Mouse (Mus musculus): Measurements from ENCODE around the gene Litaf. TPM values are rescaled to one million over a fixed set of nuclear protein-coding genes. Genes with fewer than 3 reads are reported as not detected.

Gene Litaf
- total and polyA plus RNA-seq, 2 experiments from 2014 or later, result 28.2 to 31.6 TPM

GRCm38 (mm10) chr16:11069271-11069670, 3.3 kb upstream of the Litaf start:
- peaks cover 52% of the 10 kb centered on the region for H3K4me1 ChIP-seq (ENCODE audit: insufficient read depth, low read length)
- no peaks in the 10 kb centered on the region for H3K27me3 ChIP-seq (ENCODE audit: insufficient read depth, low read length)
- DNase-seq (ENCODE audit: low spot score) (no peak), ATAC-seq (no peak)
- peak overlapping the region; percentile 4; the same call in 1 of the 2 replicates for H3K27ac ChIP-seq
- H3K4me3 ChIP-seq (ENCODE audit: low read length), result no peak overlapping the region
- H3K4me2 ChIP-seq (ENCODE audit: low read depth, low read length), result 0 out of 2 replicates have a peak overlapping the region, but pooled peaks have one; percentile 10
- no peaks in the 10 kb centered on the region for H3K9me3 ChIP-seq (ENCODE audit: low read length)
- TF ChIP-seq CTCF (IDR thresholded peaks at IDR 0.05; ENCODE audit: low read depth), result no peak
- WGBS, result 66% methylated on average over 6 of the region's 6 CpGs
- H3K9ac ChIP-seq (replicated peaks; ENCODE audit: low read length), result no peak overlapping the region
- H3K36me3 ChIP-seq (ENCODE audit: insufficient read depth, low read length), result peaks cover 15% of the 10 kb centered on the region; the same call in 1 of the 2 replicates

- Histone ChIP-seq H3K27me3 (ENCODE audit: insufficient read depth, low read length) (no peaks in the 10 kb centered on the region), H3K4me1 (ENCODE audit: insufficient read depth, low read length) (peaks cover 52% of the 10 kb centered on the region), H3K4me3 (ENCODE audit: low read length) (no peak overlapping the region), H3K9ac (replicated peaks; ENCODE audit: low read length) (no peak overlapping the region), H3K36me3 (ENCODE audit: insufficient read depth, low read length) (peaks cover 9% of the 10 kb centered on the region; the same call in 1 of the 2 replicates), H3K27ac (no peak overlapping the region), H3K9me3 (ENCODE audit: low read length) (no peaks in the 10 kb centered on the region), H3K4me2 (ENCODE audit: low read depth, low read length) (peak overlapping the region; percentile 89; the same call in 1 of the 2 replicates)
- no peak for TF ChIP-seq CTCF (IDR thresholded peaks at IDR 0.05; ENCODE audit: low read depth)
- 93% methylated on average over 3 of the region's 3 CpGs for WGBS
- ATAC-seq (no peak), DNase-seq (ENCODE audit: low spot score) (no peak)
Measured at GRCm38 (mm10) chr16:11068666-11069065, 2.7 kb upstream of the Litaf start.

- Histone ChIP-seq H3K4me1 (ENCODE audit: insufficient read depth, low read length) (peaks cover 44% of the 10 kb centered on the region), H3K27ac (peak overlapping the region; percentile 98), H3K4me2 (ENCODE audit: low read depth, low read length) (peak overlapping the region; percentile 89), H3K36me3 (ENCODE audit: insufficient read depth, low read length) (no peaks in the 10 kb centered on the region; the same call in 1 of the 2 replicates), H3K9ac (replicated peaks; ENCODE audit: low read length) (peak overlapping the region; percentile 95), H3K4me3 (ENCODE audit: low read length) (peak overlapping the region; percentile 87), H3K9me3 (ENCODE audit: low read length) (no peaks in the 10 kb centered on the region), H3K27me3 (ENCODE audit: insufficient read depth, low read length) (no peaks in the 10 kb centered on the region)
- DNase-seq (ENCODE audit: low spot score) (peak; percentile 79), ATAC-seq (peak; percentile 13)
- under 1% methylated on average over 22 of the region's 22 CpGs for WGBS
- TF ChIP-seq CTCF (IDR thresholded peaks at IDR 0.05; ENCODE audit: low read depth), result no peak
Measured at GRCm38 (mm10) chr16:11066833-11067191, 855 bp upstream of the Litaf start.

GRCm38 (mm10) chr16:11065431-11065830, 526 bp downstream of the Litaf start:
- H3K27me3 ChIP-seq (ENCODE audit: insufficient read depth, low read length), result no peaks in the 10 kb centered on the region
- DNase-seq (ENCODE audit: low spot score) (no peak), ATAC-seq (no peak)
- peak overlapping the region; percentile 89 for H3K4me2 ChIP-seq (ENCODE audit: low read depth, low read length)
- H3K4me3 ChIP-seq (ENCODE audit: low read length), result peak overlapping the region; percentile 87
- 45% methylated on average over 5 of the region's 5 CpGs for WGBS
- H3K4me1 ChIP-seq (ENCODE audit: insufficient read depth, low read length), result peaks cover 35% of the 10 kb centered on the region
- TF ChIP-seq CTCF (IDR thresholded peaks at IDR 0.05; ENCODE audit: low read depth), result no peak
- no peaks in the 10 kb centered on the region for H3K36me3 ChIP-seq (ENCODE audit: insufficient read depth, low read length)
- no peaks in the 10 kb centered on the region for H3K9me3 ChIP-seq (ENCODE audit: low read length)
- peak overlapping the region; percentile 95; the same call in 1 of the 2 replicates for H3K9ac ChIP-seq (replicated peaks; ENCODE audit: low read length)
- peak overlapping the region; percentile 98; the same call in 1 of the 2 replicates for H3K27ac ChIP-seq

- DNase-seq (ENCODE audit: low spot score), result no peak
- Histone ChIP-seq H3K27ac (no peak overlapping the region), H3K4me1 (ENCODE audit: insufficient read depth, low read length) (peaks cover 31% of the 10 kb centered on the region), H3K4me2 (ENCODE audit: low read depth, low read length) (no peak overlapping the region), H3K36me3 (ENCODE audit: insufficient read depth, low read length) (no peaks in the 10 kb centered on the region), H3K4me3 (ENCODE audit: low read length) (no peak overlapping the region), H3K9ac (replicated peaks; ENCODE audit: low read length) (no peak overlapping the region), H3K27me3 (ENCODE audit: insufficient read depth, low read length) (no peaks in the 10 kb centered on the region), H3K9me3 (ENCODE audit: low read length) (no peaks in the 10 kb centered on the region)
- no peak for ATAC-seq
- no peak for TF ChIP-seq CTCF (IDR thresholded peaks at IDR 0.05; ENCODE audit: low read depth)
- 76% methylated on average over 6 of the region's 6 CpGs for WGBS
Measured at GRCm38 (mm10) chr16:11064742-11065141, 1.2 kb downstream of the Litaf start.

GRCm38 (mm10) chr16:11064341-11064740, 1.6 kb downstream of the Litaf start:
- Histone ChIP-seq H3K4me2 (ENCODE audit: low read depth, low read length) (no peak overlapping the region), H3K27me3 (ENCODE audit: insufficient read depth, low read length) (no peaks in the 10 kb centered on the region), H3K4me1 (ENCODE audit: insufficient read depth, low read length) (peaks cover 27% of the 10 kb centered on the region), H3K36me3 (ENCODE audit: insufficient read depth, low read length) (no peaks in the 10 kb centered on the region), H3K9me3 (ENCODE audit: low read length) (no peaks in the 10 kb centered on the region), H3K4me3 (ENCODE audit: low read length) (no peak overlapping the region), H3K9ac (replicated peaks; ENCODE audit: low read length) (no peak overlapping the region), H3K27ac (no peak overlapping the region)
- no peak for DNase-seq (ENCODE audit: low spot score)
- ATAC-seq, result no peak
- WGBS, result 85% methylated on average over 4 of the region's 4 CpGs
- no peak for TF ChIP-seq CTCF (IDR thresholded peaks at IDR 0.05; ENCODE audit: low read depth)

Data from hindbrain, postnatal 0 days (tissue).